Mouse (Mus musculus) liver, postnatal 0 days (tissue): ENCODE results near the gene Klk1b8.

Experiments used
- CTCF ChIP-seq: sonication (generic); IDR thresholded peaks from 2 replicates; pipeline ENCODE4 v1.5.1; 2016; ENCODE audit warnings: antibody characterized with exemption, low read depth
- EP300 ChIP-seq: IDR thresholded peaks from 2 replicates; pipeline ENCODE4 v1.6.1; 2016; ENCODE audit warnings: antibody characterized with exemption, low read depth, mild to moderate bottlenecking

GRCm38 (mm10) chr7:43914821-43915220 is 35.6 kb upstream of the Klk1b8 start:
- TF ChIP-seq CTCF (no peak), EP300 (no peak)
